Mouse (Mus musculus): ENCODE data around the gene Agbl5. TPM values are rescaled to one million over a fixed set of nuclear protein-coding genes. Genes with fewer than 3 reads are reported as not detected.

The Agbl5 gene
- polyA plus RNA-seq, 1 experiment from 2014 or later = 25.3 TPM

DNA sequence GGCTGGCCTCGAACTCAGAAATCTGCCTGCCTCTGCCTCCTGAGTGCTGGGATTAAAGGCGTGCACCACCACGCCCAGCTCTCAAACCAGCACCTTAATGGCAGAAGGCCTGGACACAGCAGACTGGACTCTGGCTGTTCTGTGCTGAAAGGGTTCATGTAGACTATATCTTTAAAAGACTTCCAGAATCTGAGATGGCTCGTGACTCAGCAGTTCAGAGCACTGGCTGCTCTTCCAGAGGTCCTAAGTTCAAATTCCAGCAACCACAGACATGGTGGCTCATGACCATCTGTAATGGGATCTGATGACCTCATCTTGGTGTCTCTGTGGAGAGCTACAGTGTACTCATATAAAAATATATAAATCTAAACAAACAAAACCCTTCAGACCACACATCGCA lies 13.4 kb downstream of the Agbl5 start:
- no peak overlapping the region for H3K4me2 ChIP-seq (ENCODE audit: low read depth)
- DNase-seq (ENCODE audit: low spot score) (no peak), ATAC-seq (ENCODE audit: insufficient read depth, low FRiP score, low TSS enrichment) (no peak)
- no peaks in the 10 kb centered on the region for H3K27me3 ChIP-seq (ENCODE audit: control insufficient read depth, insufficient read depth, low read length)
- peaks cover 11% of the 10 kb centered on the region for H3K36me3 ChIP-seq (ENCODE audit: control insufficient read depth, insufficient read depth, low read length)
- WGBS = 92% methylated on average over 5 of the region's 5 CpGs
- no peak overlapping the region for H3K27ac ChIP-seq (ENCODE audit: low read depth, low read length)
- H3K4me1 ChIP-seq (ENCODE audit: control insufficient read depth, insufficient read depth, low read length) = peaks cover 4% of the 10 kb centered on the region; the same call in 1 of the 2 replicates
- H3K9ac ChIP-seq (ENCODE audit: low read length) = no peak overlapping the region
- H3K9me3 ChIP-seq (ENCODE audit: control insufficient read depth, low read length) = no peaks in the 10 kb centered on the region
- no peak overlapping the region for H3K4me3 ChIP-seq (ENCODE audit: low read depth, low read length)

DNA sequence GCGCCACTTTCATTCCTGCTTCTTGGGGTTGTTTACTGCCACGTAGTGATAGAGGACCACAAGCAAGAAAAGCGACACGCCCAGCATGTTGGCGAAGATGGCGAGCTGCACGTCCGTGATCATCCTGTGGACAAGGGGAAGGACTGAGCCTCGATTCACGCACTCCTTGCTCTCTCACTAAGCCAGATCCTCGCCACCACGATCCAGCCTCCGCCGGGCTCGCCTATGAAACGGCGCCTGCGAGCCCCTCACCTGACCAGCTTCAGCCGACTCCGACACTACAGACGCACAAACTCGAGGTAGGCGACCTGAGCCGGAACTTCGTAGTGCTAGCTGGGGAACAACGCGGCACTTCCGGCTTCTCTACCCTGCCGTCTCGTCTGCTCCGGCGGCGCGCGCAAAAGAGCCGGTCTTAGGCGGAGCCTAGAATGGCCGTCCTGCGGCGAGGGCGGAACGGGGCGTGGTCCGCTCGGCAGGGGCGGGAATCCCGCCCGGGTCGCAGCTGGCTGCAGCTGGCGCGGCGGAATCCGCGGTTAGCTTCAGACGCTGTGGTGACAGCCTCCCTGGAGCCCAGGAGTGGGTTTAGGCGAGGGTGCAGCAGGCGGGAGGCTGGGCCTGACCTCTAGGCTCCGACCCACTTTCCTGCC lies 19.0 kb downstream of the Agbl5 start, which contains the start of gene Ost4:
TSS of gene Ost4 (minus strand) at position 376 of the 647 bp plus-strand sequence.
- WGBS = under 1% methylated on average over 58 of the region's 58 CpGs
- H3K4me2 ChIP-seq (ENCODE audit: low read depth) = peak within 1 kb of the TSS; percentile 81
- DNase-seq (ENCODE audit: low spot score) (peak; percentile 97), ATAC-seq (ENCODE audit: insufficient read depth, low FRiP score, low TSS enrichment) (peak; percentile 95)
- H3K27ac ChIP-seq (ENCODE audit: low read depth, low read length) = peak within 1 kb of the TSS; percentile 73
- peak within 1 kb of the TSS; percentile 67 for H3K9ac ChIP-seq (ENCODE audit: low read length)
- peaks cover 7% of the 10 kb centered on the region for H3K36me3 ChIP-seq (ENCODE audit: control insufficient read depth, insufficient read depth, low read length)
- H3K27me3 ChIP-seq (ENCODE audit: control insufficient read depth, insufficient read depth, low read length) = no peaks in the 10 kb centered on the region
- peaks cover 11% of the 10 kb centered on the region for H3K4me1 ChIP-seq (ENCODE audit: control insufficient read depth, insufficient read depth, low read length)
- H3K9me3 ChIP-seq (ENCODE audit: control insufficient read depth, low read length) = no peaks in the 10 kb centered on the region
- peak within 1 kb of the TSS; percentile 62 for H3K4me3 ChIP-seq (ENCODE audit: low read depth, low read length)

- peak; percentile 25 for DNase-seq (ENCODE audit: low spot score)
- Histone ChIP-seq H3K4me3 (ENCODE audit: low read depth, low read length) (peak overlapping the region; percentile 62), H3K27ac (ENCODE audit: low read depth, low read length) (peak overlapping the region; percentile 73; the same call in 1 of the 2 replicates), H3K4me2 (ENCODE audit: low read depth) (peak overlapping the region; percentile 81; the same call in 1 of the 2 replicates), H3K9me3 (ENCODE audit: control insufficient read depth, low read length) (no peaks in the 10 kb centered on the region), H3K36me3 (ENCODE audit: control insufficient read depth, insufficient read depth, low read length) (peaks cover 5% of the 10 kb centered on the region), H3K9ac (ENCODE audit: low read length) (0 out of 2 replicates have a peak overlapping the region, but pooled peaks have one; percentile 18), H3K4me1 (ENCODE audit: control insufficient read depth, insufficient read depth, low read length) (peaks cover 16% of the 10 kb centered on the region), H3K27me3 (ENCODE audit: control insufficient read depth, insufficient read depth, low read length) (no peaks in the 10 kb centered on the region)
- WGBS = 50% methylated on average over 13 of the region's 13 CpGs
- ATAC-seq (ENCODE audit: insufficient read depth, low FRiP score, low TSS enrichment) = no peak
Observed at GRCm38 (mm10) chr5:30908426-30909299, 20.2 kb downstream of the Agbl5 start.

DNA sequence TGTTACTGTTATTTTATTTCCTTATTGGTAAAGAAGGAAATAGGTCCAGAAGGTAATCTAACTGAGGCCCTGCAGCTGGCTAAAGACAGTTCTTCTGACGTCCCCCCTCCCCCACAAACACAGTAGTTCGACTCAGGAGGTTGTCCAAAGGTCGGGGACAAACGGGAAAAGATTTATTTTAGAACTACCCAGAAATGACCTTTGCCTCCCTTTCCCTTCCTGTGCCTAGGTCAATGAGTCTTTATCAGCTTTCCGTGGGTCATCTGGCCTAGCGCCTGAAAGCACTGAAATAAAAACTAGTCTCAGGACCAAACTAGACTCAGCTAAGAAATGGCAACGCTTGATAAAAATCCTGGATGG lies 20.8 kb downstream of the Agbl5 start:
- ATAC-seq (ENCODE audit: insufficient read depth, low FRiP score, low TSS enrichment) = no peak
- 39% methylated on average over 7 of the region's 7 CpGs for WGBS

DNA sequence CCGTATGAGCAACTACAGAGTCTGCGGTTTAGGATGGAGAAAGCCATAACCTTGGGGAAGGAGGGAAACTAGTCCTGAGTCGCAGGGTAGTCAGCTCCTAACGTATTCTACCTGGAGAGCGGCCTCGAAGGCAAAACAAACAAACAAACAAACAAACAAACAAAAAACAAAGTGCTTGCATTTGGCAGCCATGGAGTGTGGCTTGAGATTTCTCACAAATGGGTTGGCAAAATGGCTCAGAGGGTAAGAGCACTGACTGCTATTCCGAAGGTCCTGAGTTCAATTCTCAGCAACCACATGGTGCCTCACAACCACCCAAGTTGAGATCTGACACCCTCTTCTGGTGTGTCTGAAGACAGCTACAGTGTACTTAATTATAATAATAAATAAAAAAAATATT lies 21.4 kb downstream of the Agbl5 start:
- Histone ChIP-seq H3K9ac (ENCODE audit: low read length) (no peak overlapping the region), H3K27me3 (ENCODE audit: control insufficient read depth, insufficient read depth, low read length) (no peaks in the 10 kb centered on the region), H3K9me3 (ENCODE audit: control insufficient read depth, low read length) (no peaks in the 10 kb centered on the region), H3K4me3 (ENCODE audit: low read depth, low read length) (no peak overlapping the region), H3K4me2 (ENCODE audit: low read depth) (no peak overlapping the region), H3K27ac (ENCODE audit: low read depth, low read length) (no peak overlapping the region), H3K4me1 (ENCODE audit: control insufficient read depth, insufficient read depth, low read length) (peaks cover 22% of the 10 kb centered on the region), H3K36me3 (ENCODE audit: control insufficient read depth, insufficient read depth, low read length) (peaks cover 1% of the 10 kb centered on the region; the same call in 1 of the 2 replicates)
- DNase-seq (ENCODE audit: low spot score) (no peak), ATAC-seq (ENCODE audit: insufficient read depth, low FRiP score, low TSS enrichment) (no peak)
- WGBS = 85% methylated on average over 7 of the region's 7 CpGs

More for the DNA sequence above, 20.8 kb downstream of the Agbl5 start:
- H3K9ac ChIP-seq (ENCODE audit: low read length) = no peak overlapping the region
- H3K4me1 ChIP-seq (ENCODE audit: control insufficient read depth, insufficient read depth, low read length) = peaks cover 18% of the 10 kb centered on the region
- H3K36me3 ChIP-seq (ENCODE audit: control insufficient read depth, insufficient read depth, low read length) = peaks cover 5% of the 10 kb centered on the region
- no peak overlapping the region for H3K27ac ChIP-seq (ENCODE audit: low read depth, low read length)
- H3K9me3 ChIP-seq (ENCODE audit: control insufficient read depth, low read length) = no peaks in the 10 kb centered on the region
- no peak overlapping the region for H3K4me2 ChIP-seq (ENCODE audit: low read depth)
- DNase-seq (ENCODE audit: low spot score) = no peak
- H3K4me3 ChIP-seq (ENCODE audit: low read depth, low read length) = no peak overlapping the region
- no peaks in the 10 kb centered on the region for H3K27me3 ChIP-seq (ENCODE audit: control insufficient read depth, insufficient read depth, low read length)

- H3K4me2 ChIP-seq (ENCODE audit: low read depth) = no peak overlapping the region
- H3K9ac ChIP-seq (ENCODE audit: low read length) = no peak overlapping the region
- no peaks in the 10 kb centered on the region for H3K27me3 ChIP-seq (ENCODE audit: control insufficient read depth, insufficient read depth, low read length)
- no peaks in the 10 kb centered on the region for H3K36me3 ChIP-seq (ENCODE audit: control insufficient read depth, insufficient read depth, low read length)
- H3K9me3 ChIP-seq (ENCODE audit: control insufficient read depth, low read length) = no peaks in the 10 kb centered on the region
- DNase-seq (ENCODE audit: low spot score) = no peak
- ATAC-seq (ENCODE audit: insufficient read depth, low FRiP score, low TSS enrichment) = no peak
- no peak overlapping the region for H3K4me3 ChIP-seq (ENCODE audit: low read depth, low read length)
- no peak overlapping the region for H3K27ac ChIP-seq (ENCODE audit: low read depth, low read length)
- peaks cover 23% of the 10 kb centered on the region for H3K4me1 ChIP-seq (ENCODE audit: control insufficient read depth, insufficient read depth, low read length)
Observed at GRCm38 (mm10) chr5:30910481-30910880, 22.0 kb downstream of the Agbl5 start.

- DNase-seq (ENCODE audit: low spot score) (no peak), ATAC-seq (ENCODE audit: insufficient read depth, low FRiP score, low TSS enrichment) (no peak)
- H3K9ac ChIP-seq (ENCODE audit: low read length) = no peak overlapping the region
Observed at GRCm38 (mm10) chr5:30912156-30912555, 23.7 kb downstream of the Agbl5 start.

DNA sequence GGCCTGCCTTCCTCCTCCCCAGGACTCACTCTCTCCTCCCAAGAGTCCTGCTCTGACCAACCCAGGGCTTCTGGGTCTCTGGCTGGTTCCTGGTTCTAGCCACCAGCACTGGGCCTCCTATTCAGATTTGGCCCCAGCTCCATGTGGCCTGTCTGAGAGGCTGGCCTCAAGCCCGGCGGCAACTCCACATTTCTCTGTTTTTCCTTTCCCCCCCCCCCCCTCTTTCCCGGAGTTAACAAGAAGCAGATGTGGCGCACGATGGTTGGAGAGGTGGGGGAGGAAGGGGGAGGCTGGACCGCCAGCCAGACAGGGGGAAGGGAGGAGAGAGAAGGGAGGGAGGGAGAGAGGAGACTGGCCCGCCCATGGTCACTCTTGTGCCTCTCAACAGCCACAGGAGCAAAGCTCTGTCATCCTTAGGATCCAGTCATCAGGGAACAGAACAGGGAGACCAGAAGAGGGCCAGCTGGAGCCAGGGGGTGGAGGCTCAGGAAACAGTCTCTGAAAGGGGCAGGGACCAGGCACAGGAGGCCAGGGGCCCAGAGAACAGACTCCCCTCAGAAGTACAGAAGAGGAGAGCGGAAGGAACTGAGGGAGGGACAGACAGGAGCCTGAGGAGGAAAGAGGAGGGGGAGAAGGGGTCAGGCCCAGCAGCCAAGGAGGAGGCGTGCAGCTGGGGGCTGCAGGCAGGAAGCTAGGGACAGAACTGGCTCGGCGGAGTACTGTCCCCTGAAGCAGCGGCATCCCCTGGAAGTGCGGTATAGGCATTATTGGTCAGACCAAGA lies 24.8 kb downstream of the Agbl5 start, which contains the start of gene Emilin1:
TSS of gene Emilin1 (plus strand) at position 343 of the 782 bp plus-strand sequence.
- Histone ChIP-seq H3K9ac (ENCODE audit: low read length) (peak within 1 kb of the TSS; percentile 35), H3K9me3 (ENCODE audit: control insufficient read depth, low read length) (no peaks in the 10 kb centered on the region), H3K36me3 (ENCODE audit: control insufficient read depth, insufficient read depth, low read length) (peaks cover 4% of the 10 kb centered on the region; the same call in 1 of the 2 replicates), H3K27me3 (ENCODE audit: control insufficient read depth, insufficient read depth, low read length) (no peaks in the 10 kb centered on the region), H3K4me1 (ENCODE audit: control insufficient read depth, insufficient read depth, low read length) (peaks cover 19% of the 10 kb centered on the region), H3K4me3 (ENCODE audit: low read depth, low read length) (peak within 1 kb of the TSS; percentile 33), H3K4me2 (ENCODE audit: low read depth) (peak within 1 kb of the TSS; percentile 52), H3K27ac (ENCODE audit: low read depth, low read length) (peak within 1 kb of the TSS; percentile 87)
- ATAC-seq (ENCODE audit: insufficient read depth, low FRiP score, low TSS enrichment) (no peak), DNase-seq (ENCODE audit: low spot score) (peak; percentile 77)
- WGBS = 15% methylated on average over 13 of the region's 13 CpGs

More at GRCm38 (mm10) chr5:30912156-30912555, 23.7 kb downstream of the Agbl5 start:
- 74% methylated on average over 5 of the region's 5 CpGs for WGBS
- Histone ChIP-seq H3K27ac (ENCODE audit: low read depth, low read length) (peak overlapping the region; percentile 87), H3K27me3 (ENCODE audit: control insufficient read depth, insufficient read depth, low read length) (no peaks in the 10 kb centered on the region), H3K4me3 (ENCODE audit: low read depth, low read length) (no peak overlapping the region), H3K36me3 (ENCODE audit: control insufficient read depth, insufficient read depth, low read length) (no peaks in the 10 kb centered on the region; the same call in 1 of the 2 replicates), H3K4me2 (ENCODE audit: low read depth) (no peak overlapping the region), H3K4me1 (ENCODE audit: control insufficient read depth, insufficient read depth, low read length) (peaks cover 19% of the 10 kb centered on the region), H3K9me3 (ENCODE audit: control insufficient read depth, low read length) (no peaks in the 10 kb centered on the region)
